Mouse (Mus musculus) right cerebral cortex, postnatal 25 days (tissue): ENCODE measurements at regions not wholly inside any gene's neighbourhood (a gene's known extent, or its start where the extent isn't known, plus 50 kb on each side); places are given as distances from the start of the nearest gene placed in this dataset.

Experiments used
- DNase-seq: peaks from one replicate; pipeline ENCODE4 v3.0.0; 2022

DNA sequence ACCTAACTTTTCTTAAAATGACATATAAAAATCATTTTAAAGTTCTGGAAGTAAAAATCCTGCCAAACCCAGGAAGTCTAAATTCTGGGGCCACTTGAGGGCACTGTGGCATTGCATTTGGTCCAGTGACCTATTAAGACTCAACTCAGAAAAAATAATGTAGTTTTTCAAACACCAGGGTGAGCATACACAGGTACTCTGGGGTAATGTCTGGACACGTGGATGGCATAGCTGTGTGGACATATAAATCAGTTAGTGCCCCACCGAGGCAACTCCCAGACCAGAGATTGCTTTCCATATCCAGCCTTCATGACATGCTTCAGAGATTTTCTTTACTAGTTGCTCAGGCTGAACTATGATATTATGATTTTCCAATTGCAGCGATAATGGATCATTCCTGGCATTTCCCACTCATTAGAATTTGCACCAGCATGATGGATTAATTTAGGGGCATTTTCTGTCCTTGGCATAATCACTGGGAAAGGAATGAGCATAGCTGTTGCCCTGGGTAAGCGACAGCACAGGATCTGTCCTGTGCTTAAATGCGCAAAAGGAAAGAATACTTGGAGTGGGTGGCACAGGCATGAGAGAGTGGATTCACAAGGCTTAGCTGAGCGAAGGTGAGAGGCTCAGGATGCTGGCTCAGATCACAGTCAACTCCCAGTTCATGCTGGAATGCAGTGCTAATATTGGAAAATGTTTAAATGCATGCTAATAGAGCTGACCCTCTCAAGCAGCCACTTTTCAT is 1526.6 kb upstream of the Cdh8 start:
- peak; percentile 23 for DNase-seq

DNA sequence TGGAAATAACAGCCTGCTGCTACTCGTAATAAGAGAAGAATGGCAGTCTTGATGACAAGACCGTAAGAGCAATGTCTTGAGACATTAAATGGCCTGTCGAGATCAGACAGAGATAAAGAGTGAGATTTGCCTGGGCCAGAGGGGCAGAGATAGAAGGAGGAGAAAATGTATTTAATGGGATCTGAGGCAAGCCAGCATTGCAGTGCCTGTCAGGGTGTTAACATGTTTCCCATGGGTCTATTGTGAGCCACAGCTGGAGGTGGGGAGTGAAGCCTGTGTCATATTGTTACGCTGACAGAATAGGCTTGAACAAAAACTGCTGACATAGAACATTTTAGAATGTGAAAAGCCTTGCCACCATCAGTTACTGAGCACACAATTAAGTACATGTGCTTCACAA is 1523.3 kb upstream of the Cdh8 start:
- no peak for DNase-seq

DNA sequence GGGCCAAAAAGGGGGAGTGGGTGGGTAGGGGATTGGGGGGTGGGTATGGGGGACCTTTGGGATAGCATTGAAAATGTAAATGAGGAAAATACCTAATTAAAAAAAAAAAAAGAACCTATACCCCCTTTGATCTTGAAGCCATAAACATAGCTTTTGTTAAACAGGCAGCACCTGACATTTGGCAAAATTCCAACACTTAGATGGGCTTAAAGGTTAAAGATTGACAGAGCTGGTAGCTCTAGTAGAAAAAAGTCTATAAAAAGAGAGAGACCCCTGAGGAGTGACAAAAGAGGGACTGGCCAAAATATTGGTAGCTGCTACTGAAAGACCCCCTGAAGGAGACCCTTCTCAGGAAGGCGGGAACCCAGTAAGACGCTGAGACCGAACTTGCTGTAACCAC is 1474.0 kb upstream of the Cdh8 start:
- no peak for DNase-seq

DNA sequence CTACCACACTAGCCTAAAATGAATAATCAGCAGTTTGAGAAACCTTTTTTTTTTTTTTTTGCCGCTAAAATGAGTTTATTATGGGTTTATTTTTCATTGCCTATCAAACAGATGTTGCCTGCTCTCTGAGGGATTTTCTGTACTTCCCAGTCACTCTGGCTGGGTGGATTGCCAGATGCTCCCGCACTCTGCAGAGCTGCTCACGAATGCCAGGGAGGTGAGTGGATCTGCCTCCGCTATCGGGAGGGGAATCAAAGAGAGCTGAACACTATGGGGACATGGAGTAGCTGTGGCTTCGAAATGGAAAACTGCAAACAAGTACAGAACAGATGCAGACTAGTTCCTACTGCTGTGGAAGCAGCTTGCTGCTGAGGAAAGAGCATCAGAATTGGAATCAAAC is 1449.4 kb upstream of the Cdh8 start:
- DNase-seq: peak; percentile 4

DNA sequence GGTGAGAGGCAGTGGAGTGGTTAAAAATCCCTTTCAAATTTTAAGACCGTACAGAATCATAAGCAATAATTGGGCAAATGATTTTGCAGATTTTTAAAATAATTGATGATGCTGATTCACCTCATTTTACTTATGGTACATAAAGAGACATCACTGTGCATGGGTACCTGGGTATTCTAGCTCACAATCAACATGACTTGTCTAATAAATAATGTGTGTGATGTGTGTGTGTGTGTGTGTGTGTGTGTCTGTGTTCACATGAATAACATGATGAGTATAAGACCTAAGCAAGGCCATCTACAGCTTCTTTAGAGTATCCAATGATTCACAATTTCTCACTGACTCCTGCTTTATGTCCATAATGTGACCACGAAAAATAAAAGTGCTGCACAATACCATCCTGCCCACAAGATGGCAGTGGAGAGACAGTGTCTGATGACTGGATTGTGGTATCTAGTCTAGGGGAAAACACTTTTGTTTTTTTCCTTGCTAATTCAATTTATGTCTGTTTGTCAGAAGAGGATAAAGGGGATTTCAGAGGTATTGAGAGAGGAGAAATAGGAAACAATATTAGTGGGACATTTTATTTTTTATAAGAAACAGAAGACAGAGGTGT is 1434.7 kb upstream of the Cdh8 start:
- peak; percentile 28 for DNase-seq
